Mouse (Mus musculus): ENCODE measurements around the gene Gm5901. TPM values are rescaled to one million over a fixed set of nuclear protein-coding genes. Genes with fewer than 3 reads are reported as not detected.
"Not testable (repeated sequence)": the region's sequence is repeated elsewhere in the genome, so short reads cannot be mapped to it uniquely, and the experiment has no call there.

Gm5901 gene
- total and polyA plus RNA-seq, 3 experiments: 0.30 to 0.44 TPM; not detected in 1

GRCm38 (mm10) chr7:105342170-105342569 lies 32.7 kb upstream of the Gm5901 start, which contains the start of gene Olfr691:
Gene Olfr691 (minus strand): TSS chr7:105342270.
- H3K27ac ChIP-seq (ENCODE audit: insufficient read depth, low read depth): no peak within 1 kb of the TSS
- peaks cover 1% of the 10 kb centered on the region for H3K27me3 ChIP-seq (replicated peaks)
- H3K4me3 ChIP-seq (replicated peaks in 1 of 3; ENCODE audit: low read depth in 2 of 3, low read length in 2 of 3, poor library complexity in 1 of 3): no peak within 1 kb of the TSS
- in situ Hi-C loops (cut with MboI; ENCODE audit: low pct_ligation_motif_present, low pct_unique_long_range_greater_than_20kb, low sequenced_read_pairs): no loop called here
- TF ChIP-seq CHD1 (IDR thresholded peaks at IDR 0.05; ENCODE audit: low read depth, low read length): no peak
- no peak for TF ChIP-seq E2F4 (IDR thresholded peaks at IDR 0.05; ENCODE audit: insufficient replicate concordance, low read depth, low read length)
- peak; percentile 39; the same call in 1 of the 2 replicates for TF ChIP-seq BHLHE40 (IDR thresholded peaks at IDR 0.05; ENCODE audit: low read depth, low read length)
- peak; percentile 0 for DNase-seq (ENCODE audit: extremely low read depth)
- H3K4me2 ChIP-seq (ENCODE audit: insufficient read depth, low read depth, poor library complexity, severe bottlenecking): no peak within 1 kb of the TSS
- no peaks in the 10 kb centered on the region for H3K36me3 ChIP-seq (replicated peaks in 1 of 2; ENCODE audit: control insufficient read depth in 1 of 2, insufficient read depth in 1 of 2, low read length in 1 of 2)
- H3K79me2 ChIP-seq (replicated peaks; ENCODE audit: control insufficient read depth, extremely low read depth, insufficient read depth, poor library complexity, severe bottlenecking): no peaks in the 10 kb centered on the region
- dilution Hi-C loops (cut with MboI; ENCODE audit: extremely low pct_ligation_motif_present, extremely low pct_unique_long_range_greater_than_20kb, low sequenced_read_pairs): no loop called here
- H3K4me1 ChIP-seq (ENCODE audit: control insufficient read depth in 1 of 2, insufficient read depth in 2 of 2): no peaks in the 10 kb centered on the region
- no peaks in the 10 kb centered on the region for H3K9me3 ChIP-seq (replicated peaks; ENCODE audit: low read length)
- no peak within 1 kb of the TSS for H3K9ac ChIP-seq (ENCODE audit: insufficient read depth, low read depth)

GRCm38 (mm10) chr7:105342752-105343151 lies 32.1 kb upstream of the Gm5901 start:
- Histone ChIP-seq H3K27me3 (replicated peaks) (peaks cover 1% of the 10 kb centered on the region), H3K36me3 (replicated peaks in 1 of 2; ENCODE audit: control insufficient read depth in 1 of 2, insufficient read depth in 1 of 2, low read length in 1 of 2) (no peaks in the 10 kb centered on the region), H3K9me3 (replicated peaks; ENCODE audit: low read length) (no peaks in the 10 kb centered on the region), H3K4me2 (ENCODE audit: insufficient read depth, low read depth, poor library complexity, severe bottlenecking) (no peak overlapping the region), H3K27ac (ENCODE audit: insufficient read depth, low read depth) (no peak overlapping the region), H3K4me1 (ENCODE audit: control insufficient read depth in 1 of 2, insufficient read depth in 2 of 2) (no peaks in the 10 kb centered on the region), H3K9ac (ENCODE audit: insufficient read depth, low read depth) (no peak overlapping the region), H3K79me2 (replicated peaks; ENCODE audit: control insufficient read depth, extremely low read depth, insufficient read depth, poor library complexity, severe bottlenecking) (no peaks in the 10 kb centered on the region), H3K4me3 (replicated peaks in 1 of 3; ENCODE audit: low read depth in 2 of 3, low read length in 2 of 3, poor library complexity in 1 of 3) (no peak overlapping the region)
- TF ChIP-seq MEF2A (IDR thresholded peaks at IDR 0.05; ENCODE audit: borderline replicate concordance, low read depth, low read length): no peak
- TF ChIP-seq MAX (IDR thresholded peaks at IDR 0.05; ENCODE audit: low read length): no peak
- no peak for TF ChIP-seq GABPA (IDR thresholded peaks at IDR 0.05; ENCODE audit: insufficient replicate concordance, low read depth, low read length)
- TF ChIP-seq KAT2A (IDR thresholded peaks at IDR 0.05; ENCODE audit: insufficient replicate concordance, low read length): no peak
- TF ChIP-seq E2F4 (IDR thresholded peaks at IDR 0.05; ENCODE audit: insufficient replicate concordance, low read depth, low read length): no peak
- no peak for TF ChIP-seq NRF1 (IDR thresholded peaks at IDR 0.05; ENCODE audit: low read depth, low read length)
- TF ChIP-seq SIN3A (IDR thresholded peaks at IDR 0.05; ENCODE audit: low read length): no peak
- no peak for TF ChIP-seq MXI1 (IDR thresholded peaks at IDR 0.05; ENCODE audit: low read depth, low read length)
- TF ChIP-seq ZKSCAN1 (IDR thresholded peaks at IDR 0.05; ENCODE audit: borderline replicate concordance, low read depth, low read length): no peak
- TF ChIP-seq RAD21 (IDR thresholded peaks at IDR 0.05; ENCODE audit: low read depth, low read length): no peak
- in situ Hi-C loops (cut with MboI; ENCODE audit: low pct_ligation_motif_present, low pct_unique_long_range_greater_than_20kb, low sequenced_read_pairs) (no loop called here), dilution Hi-C loops (cut with MboI; ENCODE audit: extremely low pct_ligation_motif_present, extremely low pct_unique_long_range_greater_than_20kb, low sequenced_read_pairs) (no loop called here)
- no peak for DNase-seq (ENCODE audit: extremely low read depth)

- H3K4me1 ChIP-seq (ENCODE audit: control insufficient read depth in 1 of 2, insufficient read depth in 2 of 2); H3K4me3 ChIP-seq (replicated peaks in 1 of 3; ENCODE audit: low read depth in 2 of 3, low read length in 2 of 3, poor library complexity in 1 of 3); H3K79me2 ChIP-seq (replicated peaks; ENCODE audit: control insufficient read depth, extremely low read depth, insufficient read depth, poor library complexity, severe bottlenecking); dilution Hi-C loops (cut with MboI; ENCODE audit: extremely low pct_ligation_motif_present, extremely low pct_unique_long_range_greater_than_20kb, low sequenced_read_pairs); H3K9me3 ChIP-seq (replicated peaks; ENCODE audit: low read length); H3K4me2 ChIP-seq (ENCODE audit: insufficient read depth, low read depth, poor library complexity, severe bottlenecking); in situ Hi-C loops (cut with MboI; ENCODE audit: low pct_ligation_motif_present, low pct_unique_long_range_greater_than_20kb, low sequenced_read_pairs); DNase-seq (ENCODE audit: extremely low read depth); H3K9ac ChIP-seq (ENCODE audit: insufficient read depth, low read depth); H3K36me3 ChIP-seq (replicated peaks in 1 of 2; ENCODE audit: control insufficient read depth in 1 of 2, insufficient read depth in 1 of 2, low read length in 1 of 2); H3K27me3 ChIP-seq (replicated peaks); H3K27ac ChIP-seq (ENCODE audit: insufficient read depth, low read depth): not testable (repeated sequence)
These were observed 18.8 kb upstream of the Gm5901 start for GRCm38 (mm10) chr7:105356064-105356463.

GRCm38 (mm10) chr7:105356487-105356886 lies 18.4 kb upstream of the Gm5901 start:
- H3K4me3 ChIP-seq (replicated peaks in 1 of 3; ENCODE audit: low read depth in 2 of 3, low read length in 2 of 3, poor library complexity in 1 of 3); H3K27me3 ChIP-seq (replicated peaks); H3K4me2 ChIP-seq (ENCODE audit: insufficient read depth, low read depth, poor library complexity, severe bottlenecking); H3K9ac ChIP-seq (ENCODE audit: insufficient read depth, low read depth); H3K9me3 ChIP-seq (replicated peaks; ENCODE audit: low read length); dilution Hi-C loops (cut with MboI; ENCODE audit: extremely low pct_ligation_motif_present, extremely low pct_unique_long_range_greater_than_20kb, low sequenced_read_pairs); DNase-seq (ENCODE audit: extremely low read depth); in situ Hi-C loops (cut with MboI; ENCODE audit: low pct_ligation_motif_present, low pct_unique_long_range_greater_than_20kb, low sequenced_read_pairs); H3K79me2 ChIP-seq (replicated peaks; ENCODE audit: control insufficient read depth, extremely low read depth, insufficient read depth, poor library complexity, severe bottlenecking); H3K27ac ChIP-seq (ENCODE audit: insufficient read depth, low read depth); H3K36me3 ChIP-seq (replicated peaks in 1 of 2; ENCODE audit: control insufficient read depth in 1 of 2, insufficient read depth in 1 of 2, low read length in 1 of 2); H3K4me1 ChIP-seq (ENCODE audit: control insufficient read depth in 1 of 2, insufficient read depth in 2 of 2): not testable (repeated sequence)

Measured in CH12.LX (cell line).